ENCODE assay signal across 8 mouse cellular contexts in the genomic region with DNA sequence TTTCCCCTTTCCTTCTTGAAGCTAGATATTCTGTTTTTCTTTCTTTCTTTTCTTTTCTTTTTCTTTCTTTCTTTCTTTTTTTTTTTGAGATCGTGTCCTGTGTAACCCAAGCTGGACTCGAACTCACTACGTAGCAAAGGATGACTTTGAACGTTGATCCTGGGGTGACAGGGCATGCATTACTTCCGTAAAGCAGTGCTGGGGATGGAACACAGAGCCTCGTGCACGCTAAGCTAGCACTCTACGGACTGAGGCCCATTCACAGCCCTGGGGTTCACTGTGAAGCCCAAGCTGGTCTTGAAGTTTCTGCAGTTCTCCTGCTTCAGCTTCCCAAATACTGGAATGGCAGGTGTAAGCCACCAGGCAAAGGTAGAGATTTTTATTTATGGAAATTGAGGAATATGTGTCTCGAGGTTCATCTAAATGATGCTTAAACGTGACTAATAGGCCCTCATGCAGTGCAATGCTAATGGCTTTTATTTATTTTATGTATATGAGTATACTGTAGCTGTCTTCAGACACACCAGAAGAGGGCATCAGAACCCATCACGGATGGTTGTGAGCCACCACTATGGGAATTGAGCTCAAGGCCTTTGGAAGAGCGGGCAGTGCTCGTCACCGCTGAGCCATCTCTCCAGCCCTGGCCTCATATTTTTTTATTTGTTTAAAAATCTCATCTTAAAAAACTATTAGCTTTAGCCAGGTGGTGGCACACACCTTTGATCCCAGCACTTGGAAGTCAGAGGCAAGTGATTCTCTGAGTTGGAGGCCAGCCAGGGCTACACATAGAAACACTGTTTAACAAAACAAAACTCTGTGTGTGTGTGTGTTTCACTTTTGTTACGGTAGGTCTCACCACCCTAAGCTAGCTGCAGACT. TPM values are rescaled to one million over a fixed set of nuclear protein-coding genes. Genes with fewer than 3 reads are reported as not detected.
A peak's percentile ranks its signal among the peaks of the same experiment; 100 is the strongest.
DNase-seq lines count a peak whose midpoint lies in the region; ATAC-seq and TF ChIP-seq lines count a peak whose summit lies in the region.

No protein-coding gene starts in this region.

- H3K4me2 ChIP-seq in intestine, embryonic 16.5 days (ENCODE audit: low read depth, low read length): peak overlapping the region; percentile 66
- peak overlapping the region; percentile 86 for H3K4me2 ChIP-seq in midbrain, embryonic 16.5 days (ENCODE audit: low read length)

- H3K9me3 ChIP-seq in intestine, embryonic 16.5 days (ENCODE audit: control insufficient read depth, low read length): no peaks in the 10 kb centered on the region
- H3K9me3 ChIP-seq in midbrain, embryonic 16.5 days (replicated peaks; ENCODE audit: control insufficient read depth, low read length, poor library complexity, severe bottlenecking): no peaks in the 10 kb centered on the region

- H3K9ac ChIP-seq in intestine, embryonic 16.5 days (ENCODE audit: low read depth, low read length): peak overlapping the region; percentile 88
- peak overlapping the region; percentile 91 for H3K9ac ChIP-seq in midbrain, embryonic 16.5 days (ENCODE audit: low read depth, low read length)

- no peak for TF ChIP-seq POLR2A in cortical plate, adult 2 months (IDR thresholded peaks at IDR 0.05; ENCODE audit: extremely low read depth, insufficient read depth, low read length)

- no peak for DNase-seq in left cerebral cortex, adult 2 months (ENCODE audit: extremely low spot score in 1 of 2, low spot score in 2 of 2)
- DNase-seq in left cerebral cortex, postnatal 4 days: no peak
- no peak for DNase-seq in ovary, postnatal 10 days (ENCODE audit: low spot score)
- DNase-seq in adrenal gland, postnatal 4 days (ENCODE audit: low spot score in 2 of 2): no peak

- intact Hi-C loops in left cerebral cortex, adult 2 months (cut with DNase I): loop anchor here (2.0 to 10.0 kb wide), 4 partner anchors 76 to 198 kb away; no protein-coding TSS in a partner anchor
- intact Hi-C loops in left cerebral cortex, postnatal 4 days (cut with DNase I): loop anchor here (5.0 to 10.0 kb wide), 2 partner anchors 91 to 188 kb away; no protein-coding TSS in a partner anchor

- peak; percentile 36 for ATAC-seq in intestine, embryonic 16.5 days
- ATAC-seq in midbrain, embryonic 16.5 days: no peak
- ATAC-seq in activated CD4-positive, CD25-positive, alpha-beta regulatory T cell, adult 4 months: no peak

- WGBS in intestine, embryonic 16.5 days: 27% methylated on average over 15 of the region's 15 CpGs
- WGBS in midbrain, embryonic 16.5 days: 31% methylated on average over 15 of the region's 15 CpGs

- peak; percentile 13; the same call in 1 of the 2 replicates for TF ChIP-seq CTCF in left cerebral cortex, adult 2 months (IDR thresholded peaks at IDR 0.05)
- TF ChIP-seq CTCF in cortical plate, adult 2 months (IDR thresholded peaks at IDR 0.05; ENCODE audit: extremely low read depth, insufficient read depth, low read length): no peak

- H3K27ac ChIP-seq in left cerebral cortex, adult 2 months: peak overlapping the region; percentile 73
- H3K27ac ChIP-seq in cortical plate, adult 2 months (ENCODE audit: insufficient read depth, low read length): no peak overlapping the region
- no peak overlapping the region for H3K27ac ChIP-seq in intestine, embryonic 16.5 days (ENCODE audit: low read length)
- H3K27ac ChIP-seq in midbrain, embryonic 16.5 days (ENCODE audit: low read length): no peak overlapping the region

- no peaks in the 10 kb centered on the region for H3K4me1 ChIP-seq in cortical plate, adult 2 months (ENCODE audit: control insufficient read depth, insufficient read depth, low read length)
- peaks cover 8% of the 10 kb centered on the region for H3K4me1 ChIP-seq in intestine, embryonic 16.5 days (ENCODE audit: control insufficient read depth, insufficient read depth, low read length)
- H3K4me1 ChIP-seq in midbrain, embryonic 16.5 days (ENCODE audit: control insufficient read depth, insufficient read depth, low read length): peaks cover 11% of the 10 kb centered on the region

- peak overlapping the region; percentile 100 for H3K4me3 ChIP-seq in left cerebral cortex, adult 2 months
- H3K4me3 ChIP-seq in cortical plate, adult 2 months (ENCODE audit: insufficient read depth, low read length): peak overlapping the region; percentile 71
- H3K4me3 ChIP-seq in intestine, embryonic 16.5 days (ENCODE audit: low read length): peak overlapping the region; percentile 89
- H3K4me3 ChIP-seq in midbrain, embryonic 16.5 days (ENCODE audit: low read depth, low read length): peak overlapping the region; percentile 93

- peaks cover 2% of the 10 kb centered on the region; the same call in 1 of the 2 replicates for H3K36me3 ChIP-seq in intestine, embryonic 16.5 days (ENCODE audit: control insufficient read depth, insufficient read depth, low read length)
- no peaks in the 10 kb centered on the region for H3K36me3 ChIP-seq in midbrain, embryonic 16.5 days (ENCODE audit: control insufficient read depth, insufficient read depth, low read length)

- no peaks in the 10 kb centered on the region for H3K27me3 ChIP-seq in intestine, embryonic 16.5 days (replicated peaks; ENCODE audit: control insufficient read depth, insufficient read depth, low read length)
- no peaks in the 10 kb centered on the region for H3K27me3 ChIP-seq in midbrain, embryonic 16.5 days (ENCODE audit: control insufficient read depth, insufficient read depth, low read depth, low read length)

RNA-seq across cellular contexts. Expression of gene Rfc2, which starts 2.1 kb away (rescaled TPM):
- total RNA-seq in left cerebral cortex, adult 2 months (2021): 10 to 100 TPM; 60.0 to 64.2 TPM
- total RNA-seq in left cerebral cortex, postnatal 4 days (2021): 10 to 100 TPM; 81.7 to 92.8 TPM
- polyA plus RNA-seq in cortical plate, adult 2 months (2012; rRNA removed): 124 and 128 TPM in 2 replicates
- polyA plus RNA-seq in intestine, embryonic 16.5 days (2015; fragmentation: Nextera tagmentation; extraction: Ambion mirVana): 204 and 233 TPM in 2 replicates
- polyA plus RNA-seq in midbrain, embryonic 16.5 days (2015; fragmentation: Nextera tagmentation; extraction: Ambion mirVana): 179 and 186 TPM in 2 replicates
- 10 to 100 TPM; 81.0 to 85.3 TPM for total RNA-seq in adrenal gland, postnatal 4 days (2021)
- 100 to 1,000 TPM; 129 to 149 TPM for polyA plus RNA-seq in activated CD4-positive, CD25-positive, alpha-beta regulatory T cell, adult 4 months (2017; shearing (Covaris generic))

RNA-seq across cellular contexts. Expression of gene Syna, which starts 23.3 kb away (rescaled TPM):
- total RNA-seq in left cerebral cortex, adult 2 months (2021): under 1 TPM; 0.21 to 0.34 TPM
- total RNA-seq in left cerebral cortex, postnatal 4 days (2021): not detected
- 0.06 and 0.49 TPM in 2 replicates for polyA plus RNA-seq in cortical plate, adult 2 months (2012; rRNA removed)
- not detected in 2 replicates for polyA plus RNA-seq in intestine, embryonic 16.5 days (2015; fragmentation: Nextera tagmentation; extraction: Ambion mirVana)
- polyA plus RNA-seq in midbrain, embryonic 16.5 days (2015; fragmentation: Nextera tagmentation; extraction: Ambion mirVana): 0.46 and 0.92 TPM in 2 replicates
- under 1 TPM in 1 of 2 experiments, not detected in 1; 0.20 TPM for total RNA-seq in adrenal gland, postnatal 4 days (2021)
- polyA plus RNA-seq in activated CD4-positive, CD25-positive, alpha-beta regulatory T cell, adult 4 months (2017; shearing (Covaris generic)): under 1 TPM in 1 of 2 experiments, not detected in 1; 0.43 TPM

RNA-seq across cellular contexts. Expression of gene Clip2, which starts 31.0 kb away (rescaled TPM):
- 100 to 1,000 TPM; 116 to 123 TPM for total RNA-seq in left cerebral cortex, adult 2 months (2021)
- 100 to 1,000 TPM; 172 to 179 TPM for total RNA-seq in left cerebral cortex, postnatal 4 days (2021)
- 74.1 and 77.0 TPM in 2 replicates for polyA plus RNA-seq in cortical plate, adult 2 months (2012; rRNA removed)
- 3.8 and 4.3 TPM in 2 replicates for polyA plus RNA-seq in intestine, embryonic 16.5 days (2015; fragmentation: Nextera tagmentation; extraction: Ambion mirVana)
- 16.7 and 17.1 TPM in 2 replicates for polyA plus RNA-seq in midbrain, embryonic 16.5 days (2015; fragmentation: Nextera tagmentation; extraction: Ambion mirVana)
- 10 to 100 TPM; 24.7 to 29.6 TPM for total RNA-seq in adrenal gland, postnatal 4 days (2021)
- polyA plus RNA-seq in activated CD4-positive, CD25-positive, alpha-beta regulatory T cell, adult 4 months (2017; shearing (Covaris generic)): 1 to 10 TPM in 1 of 2 experiments, under 1 TPM in 1; 0.30 to 1.1 TPM

RNA-seq across cellular contexts. Expression of gene Lat2, which starts 31.6 kb away (rescaled TPM):
- 1 to 10 TPM; 3.4 to 3.9 TPM for total RNA-seq in left cerebral cortex, adult 2 months (2021)
- total RNA-seq in left cerebral cortex, postnatal 4 days (2021): 1 to 10 TPM; 4.4 to 5.6 TPM
- polyA plus RNA-seq in cortical plate, adult 2 months (2012; rRNA removed): 4.9 and 5.4 TPM in 2 replicates
- polyA plus RNA-seq in intestine, embryonic 16.5 days (2015; fragmentation: Nextera tagmentation; extraction: Ambion mirVana): 2.1 and 2.4 TPM in 2 replicates
- polyA plus RNA-seq in midbrain, embryonic 16.5 days (2015; fragmentation: Nextera tagmentation; extraction: Ambion mirVana): 2.4 and 2.7 TPM in 2 replicates
- 1 to 10 TPM; 4.3 to 4.4 TPM for total RNA-seq in adrenal gland, postnatal 4 days (2021)
- 1 to 10 TPM; 3.8 to 5.4 TPM for polyA plus RNA-seq in activated CD4-positive, CD25-positive, alpha-beta regulatory T cell, adult 4 months (2017; shearing (Covaris generic))

RNA-seq across cellular contexts. Expression of gene Eif4h, which starts 56.0 kb away (rescaled TPM):
- 100 to 1,000 TPM; 319 to 322 TPM for total RNA-seq in left cerebral cortex, adult 2 months (2021)
- 100 to 1,000 TPM; 285 to 287 TPM for total RNA-seq in left cerebral cortex, postnatal 4 days (2021)
- polyA plus RNA-seq in cortical plate, adult 2 months (2012; rRNA removed): 360 and 369 TPM in 2 replicates
- 362 and 396 TPM in 2 replicates for polyA plus RNA-seq in intestine, embryonic 16.5 days (2015; fragmentation: Nextera tagmentation; extraction: Ambion mirVana)
- polyA plus RNA-seq in midbrain, embryonic 16.5 days (2015; fragmentation: Nextera tagmentation; extraction: Ambion mirVana): 321 and 329 TPM in 2 replicates
- total RNA-seq in adrenal gland, postnatal 4 days (2021): 100 to 1,000 TPM; 336 to 353 TPM
- 100 to 1,000 TPM; 112 to 143 TPM for polyA plus RNA-seq in activated CD4-positive, CD25-positive, alpha-beta regulatory T cell, adult 4 months (2017; shearing (Covaris generic))
